Mouse (Mus musculus): ENCODE measurements at regions not wholly inside any gene's neighbourhood (a gene's known extent, or its start where the extent isn't known, plus 50 kb on each side); places are given as distances from the start of the nearest gene placed in this dataset.

DNA sequence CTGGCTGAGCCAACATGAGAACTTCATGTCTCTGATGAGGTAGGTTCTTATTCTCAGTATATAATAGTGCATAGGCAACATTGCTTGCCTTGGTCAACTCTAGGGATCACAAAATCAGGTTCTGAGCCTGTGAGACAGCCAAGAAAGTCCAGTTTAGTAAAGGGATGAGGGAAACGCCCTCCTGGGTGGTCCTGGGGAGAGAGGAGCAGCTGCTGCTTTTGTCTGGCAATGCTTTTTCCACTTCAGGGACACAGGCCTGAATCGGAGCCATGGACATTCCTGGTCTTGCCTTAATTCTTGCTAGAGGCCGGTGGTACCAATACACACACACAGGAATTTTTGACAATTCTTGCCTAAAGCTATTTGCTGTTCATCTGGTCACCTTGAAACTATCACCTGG, 169.8 kb downstream of the Plpp3 start:
- Histone ChIP-seq H3K79me2 (ENCODE audit: control insufficient read depth, insufficient read depth) (no peaks in the 10 kb centered on the region), H3K27me3 (ENCODE audit: control insufficient read depth, insufficient read depth, insufficient read length) (no peaks in the 10 kb centered on the region), H3ac (ENCODE audit: control insufficient read depth, insufficient read length) (no peak overlapping the region), H3K36me3 (ENCODE audit: control insufficient read depth, insufficient read depth) (no peaks in the 10 kb centered on the region), H3K4me2 (ENCODE audit: low read depth) (no peak overlapping the region), H3K4me3 (no peak overlapping the region)
- no peak for TF ChIP-seq MAX (IDR thresholded peaks at IDR 0.05; ENCODE audit: low read depth)
- no peak for TF ChIP-seq MYOD1 (IDR thresholded peaks at IDR 0.05; ENCODE audit: control insufficient read depth in 1 of 3, insufficient read length in 2 of 3, low read depth in 2 of 3)
- no peak for TF ChIP-seq POLR2AphosphoS2 (IDR thresholded peaks at IDR 0.05; ENCODE audit: insufficient read length, low read depth)
- TF ChIP-seq SRF (IDR thresholded peaks at IDR 0.05; ENCODE audit: control insufficient read depth, insufficient read length, low read depth) = no peak
- no peak for TF ChIP-seq TCF3 (IDR thresholded peaks at IDR 0.05; ENCODE audit: insufficient read length, low read depth)
- no peak for TF ChIP-seq MYOG (IDR thresholded peaks at IDR 0.05; ENCODE audit: control insufficient read depth in 1 of 3, insufficient read depth in 1 of 3, insufficient read length in 2 of 3, low read depth in 2 of 3)
- no peak for TF ChIP-seq E2F4 (IDR thresholded peaks at IDR 0.05; ENCODE audit: insufficient read depth)
- TF ChIP-seq POLR2A (IDR thresholded peaks at IDR 0.05; ENCODE audit: insufficient read length, low read depth) = no peak
- TF ChIP-seq USF1 (IDR thresholded peaks at IDR 0.05; ENCODE audit: low read depth) = no peak
- no peak for TF ChIP-seq REST (IDR thresholded peaks at IDR 0.05; ENCODE audit: insufficient read depth, insufficient read length)
- no peak for TF ChIP-seq CEBPB (IDR thresholded peaks at IDR 0.05; ENCODE audit: insufficient read depth, poor library complexity, severe bottlenecking)
- no peak for TF ChIP-seq TCF12 (IDR thresholded peaks at IDR 0.05; ENCODE audit: insufficient read depth, poor library complexity, severe bottlenecking)

- no peaks in the 10 kb centered on the region for H3K79me2 ChIP-seq (ENCODE audit: control insufficient read depth, insufficient read depth)
- no peak overlapping the region for H3K4me2 ChIP-seq (ENCODE audit: low read depth)
- no peak for TF ChIP-seq TCF3 (IDR thresholded peaks at IDR 0.05; ENCODE audit: insufficient read length, low read depth)
- TF ChIP-seq REST (IDR thresholded peaks at IDR 0.05; ENCODE audit: insufficient read depth, insufficient read length) = no peak
- TF ChIP-seq SRF (IDR thresholded peaks at IDR 0.05; ENCODE audit: control insufficient read depth, insufficient read length, low read depth) = no peak
- TF ChIP-seq USF1 (IDR thresholded peaks at IDR 0.05; ENCODE audit: low read depth) = no peak
- TF ChIP-seq CEBPB (IDR thresholded peaks at IDR 0.05; ENCODE audit: insufficient read depth, poor library complexity, severe bottlenecking) = no peak
- TF ChIP-seq MYOD1 (IDR thresholded peaks at IDR 0.05; ENCODE audit: control insufficient read depth in 1 of 3, insufficient read length in 2 of 3, low read depth in 2 of 3) = no peak
- no peak for TF ChIP-seq POLR2AphosphoS2 (IDR thresholded peaks at IDR 0.05; ENCODE audit: insufficient read length, low read depth)
- no peak for TF ChIP-seq POLR2A (IDR thresholded peaks at IDR 0.05; ENCODE audit: insufficient read length, low read depth)
- no peak for TF ChIP-seq MYOG (IDR thresholded peaks at IDR 0.05; ENCODE audit: control insufficient read depth in 1 of 3, insufficient read depth in 1 of 3, insufficient read length in 2 of 3, low read depth in 2 of 3)
- no peak for TF ChIP-seq MAX (IDR thresholded peaks at IDR 0.05; ENCODE audit: low read depth)
- no peak for TF ChIP-seq TCF12 (IDR thresholded peaks at IDR 0.05; ENCODE audit: insufficient read depth, poor library complexity, severe bottlenecking)
- TF ChIP-seq E2F4 (IDR thresholded peaks at IDR 0.05; ENCODE audit: insufficient read depth) = no peak
- H3K36me3 ChIP-seq (ENCODE audit: control insufficient read depth, insufficient read depth) = no peaks in the 10 kb centered on the region
- H3ac ChIP-seq (ENCODE audit: control insufficient read depth, insufficient read length) = no peak overlapping the region
- H3K27me3 ChIP-seq (ENCODE audit: control insufficient read depth, insufficient read depth, insufficient read length) = no peaks in the 10 kb centered on the region
- H3K4me3 ChIP-seq = no peak overlapping the region
Observed at GRCm38 (mm10) chr4:105327711-105328471, 170.7 kb downstream of the Plpp3 start.

DNA sequence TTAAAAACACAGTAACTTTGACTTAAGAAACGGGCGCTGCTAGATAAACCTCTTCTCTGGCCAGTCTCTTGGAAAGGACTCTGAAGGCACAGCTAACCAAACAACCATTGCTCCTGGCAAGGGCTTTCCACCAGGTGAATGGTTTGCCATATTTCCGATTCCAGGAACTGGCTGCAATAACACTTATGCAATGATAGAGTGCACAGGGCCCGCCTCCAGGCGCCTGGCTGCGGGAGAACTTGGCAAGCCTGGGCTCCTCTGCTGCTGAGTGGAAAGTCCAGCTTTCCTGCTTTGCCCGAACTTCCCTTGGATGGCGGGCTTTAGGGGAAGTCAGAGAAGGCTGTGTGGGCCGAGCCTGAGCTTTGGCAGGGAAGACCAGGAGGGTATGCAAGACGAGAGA, 171.6 kb downstream of the Plpp3 start:
- Histone ChIP-seq H3K36me3 (ENCODE audit: control insufficient read depth, insufficient read depth) (no peaks in the 10 kb centered on the region), H3K27me3 (ENCODE audit: control insufficient read depth, insufficient read depth, insufficient read length) (no peaks in the 10 kb centered on the region), H3K4me2 (ENCODE audit: low read depth) (no peak overlapping the region), H3ac (ENCODE audit: control insufficient read depth, insufficient read length) (no peak overlapping the region), H3K4me3 (no peak overlapping the region), H3K79me2 (ENCODE audit: control insufficient read depth, insufficient read depth) (no peaks in the 10 kb centered on the region)
- TF ChIP-seq USF1 (IDR thresholded peaks at IDR 0.05; ENCODE audit: low read depth) (no peak), SRF (IDR thresholded peaks at IDR 0.05; ENCODE audit: control insufficient read depth, insufficient read length, low read depth) (no peak), POLR2AphosphoS2 (IDR thresholded peaks at IDR 0.05; ENCODE audit: insufficient read length, low read depth) (no peak), CEBPB (IDR thresholded peaks at IDR 0.05; ENCODE audit: insufficient read depth, poor library complexity, severe bottlenecking) (no peak), MAX (IDR thresholded peaks at IDR 0.05; ENCODE audit: low read depth) (no peak), E2F4 (IDR thresholded peaks at IDR 0.05; ENCODE audit: insufficient read depth) (no peak)

DNA sequence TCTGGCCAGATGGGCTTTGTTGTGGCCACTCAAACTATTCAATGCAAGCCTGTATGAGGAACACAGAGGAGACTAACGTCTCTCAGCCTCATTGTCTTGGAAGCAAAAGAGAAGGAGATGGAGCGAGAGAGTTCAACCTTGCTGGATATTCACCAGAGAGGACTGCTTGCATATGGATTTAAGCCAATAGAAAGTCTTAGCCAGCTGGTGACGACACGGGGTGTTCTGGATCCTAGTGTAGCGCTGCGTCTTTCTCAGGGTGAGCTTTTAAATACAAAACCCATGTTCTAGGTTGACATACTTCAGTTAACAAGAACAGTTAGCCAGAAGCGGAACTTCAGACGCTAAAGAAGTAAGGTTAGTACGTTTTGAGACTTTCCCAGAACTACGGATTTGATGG, 174.9 kb downstream of the Plpp3 start:
- H3K36me3 ChIP-seq (ENCODE audit: control insufficient read depth, insufficient read depth) = no peaks in the 10 kb centered on the region
- H3K79me2 ChIP-seq (ENCODE audit: control insufficient read depth, insufficient read depth) = no peaks in the 10 kb centered on the region
- no peak overlapping the region for H3ac ChIP-seq (ENCODE audit: control insufficient read depth, insufficient read length)
- H3K4me3 ChIP-seq = no peak overlapping the region
- H3K4me2 ChIP-seq (ENCODE audit: low read depth) = no peak overlapping the region
- H3K27me3 ChIP-seq (ENCODE audit: control insufficient read depth, insufficient read depth, insufficient read length) = no peaks in the 10 kb centered on the region
- TF ChIP-seq REST (IDR thresholded peaks at IDR 0.05; ENCODE audit: insufficient read depth, insufficient read length) (no peak), CEBPB (IDR thresholded peaks at IDR 0.05; ENCODE audit: insufficient read depth, poor library complexity, severe bottlenecking) (no peak), POLR2AphosphoS2 (IDR thresholded peaks at IDR 0.05; ENCODE audit: insufficient read length, low read depth) (no peak), TCF12 (IDR thresholded peaks at IDR 0.05; ENCODE audit: insufficient read depth, poor library complexity, severe bottlenecking) (no peak), MAX (IDR thresholded peaks at IDR 0.05; ENCODE audit: low read depth) (no peak), TCF3 (IDR thresholded peaks at IDR 0.05; ENCODE audit: insufficient read length, low read depth) (no peak)

- Histone ChIP-seq H3ac (ENCODE audit: control insufficient read depth, insufficient read length) (no peak overlapping the region), H3K79me2 (ENCODE audit: control insufficient read depth, insufficient read depth) (no peaks in the 10 kb centered on the region), H3K27me3 (ENCODE audit: control insufficient read depth, insufficient read depth, insufficient read length) (no peaks in the 10 kb centered on the region), H3K4me2 (ENCODE audit: low read depth) (no peak overlapping the region), H3K36me3 (ENCODE audit: control insufficient read depth, insufficient read depth) (no peaks in the 10 kb centered on the region), H3K4me3 (no peak overlapping the region)
- TF ChIP-seq CEBPB (IDR thresholded peaks at IDR 0.05; ENCODE audit: insufficient read depth, poor library complexity, severe bottlenecking) (no peak), POLR2AphosphoS2 (IDR thresholded peaks at IDR 0.05; ENCODE audit: insufficient read length, low read depth) (no peak), MYOD1 (IDR thresholded peaks at IDR 0.05; ENCODE audit: control insufficient read depth in 1 of 3, insufficient read length in 2 of 3, low read depth in 2 of 3) (no peak), POLR2A (IDR thresholded peaks at IDR 0.05; ENCODE audit: insufficient read length, low read depth) (no peak), USF1 (IDR thresholded peaks at IDR 0.05; ENCODE audit: low read depth) (no peak)
Observed at GRCm38 (mm10) chr4:105335872-105336271, 178.7 kb downstream of the Plpp3 start.

All from myocyte (in vitro differentiated cells).